In the genomic region with DNA sequence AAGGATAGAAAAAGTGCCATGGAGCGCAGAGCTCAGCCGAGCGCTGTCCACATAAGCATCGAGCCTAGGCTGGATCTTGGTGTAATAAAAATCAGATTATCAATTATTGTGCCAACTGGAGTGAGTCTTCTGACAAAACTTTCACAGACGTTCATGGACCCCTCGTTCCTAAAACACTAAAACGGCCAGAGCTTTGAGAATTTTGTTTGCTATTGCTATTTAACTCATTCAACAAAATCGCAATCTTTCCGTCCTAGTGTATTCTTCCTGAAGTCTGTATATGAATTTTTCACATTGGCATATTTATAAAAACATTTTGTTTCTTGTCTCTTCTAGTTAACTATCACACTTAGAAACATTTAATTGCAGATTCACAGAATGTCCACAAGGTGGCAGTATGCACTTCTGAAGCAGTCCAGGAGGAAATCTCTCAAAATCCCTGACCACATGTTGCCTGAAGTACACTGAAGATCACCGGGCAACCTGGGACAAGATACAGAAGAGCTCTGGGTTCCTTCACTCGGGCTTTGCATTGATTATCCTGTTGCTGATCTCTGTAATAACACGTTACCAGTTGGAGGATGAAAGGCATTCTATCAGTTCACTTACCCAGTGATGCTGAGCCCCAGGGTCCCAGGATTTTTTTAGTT, we compare ENCODE assay signal across 8 mouse cellular contexts. TPM values are rescaled to one million over a fixed set of nuclear protein-coding genes. Genes with fewer than 3 reads are reported as not detected.
A peak's percentile ranks its signal among the peaks of the same experiment; 100 is the strongest.
DNase-seq lines count a peak whose midpoint lies in the region; ATAC-seq and TF ChIP-seq lines count a peak whose summit lies in the region.
"Had no signal": no experiment of that assay in that cellular context is flagged by ENCODE, and none has a peak within 500 bp of the region (broad histone marks: within the 10 kb centered on the region; RNA-seq: fewer than 3 reads in every experiment).

No protein-coding gene starts in this region.

- no peak for TF ChIP-seq POLR2A in liver, adult 2 months (IDR thresholded peaks at IDR 0.05; ENCODE audit: extremely low read depth, insufficient read depth, low read length)
- TF ChIP-seq POLR2A in thymus, adult 2 months (IDR thresholded peaks at IDR 0.05; ENCODE audit: control insufficient read depth, extremely low read depth, insufficient read depth, low read length, poor library complexity): no peak

- H3K4me1 ChIP-seq in liver, adult 2 months (ENCODE audit: control insufficient read depth, insufficient read depth, low read length): no peaks in the 10 kb centered on the region
- H3K4me1 ChIP-seq in liver, embryonic 12.5 days: no peaks in the 10 kb centered on the region
- no peaks in the 10 kb centered on the region for H3K4me1 ChIP-seq in kidney, embryonic 16.5 days (ENCODE audit: insufficient read depth, low read length)
- H3K4me1 ChIP-seq in midbrain, embryonic 14.5 days (ENCODE audit: control insufficient read depth, insufficient read depth, low read length): no peaks in the 10 kb centered on the region
- H3K4me1 ChIP-seq in thymus, adult 2 months (replicated peaks; ENCODE audit: control insufficient read depth, insufficient read depth, low read length): no peaks in the 10 kb centered on the region

- H3K4me3 ChIP-seq in liver, adult 2 months (ENCODE audit: insufficient read depth, low read depth, low read length): no peak overlapping the region
- H3K4me3 ChIP-seq in liver, embryonic 12.5 days: no peak overlapping the region
- no peak overlapping the region for H3K4me3 ChIP-seq in kidney, embryonic 16.5 days (ENCODE audit: low read length)
- no peak overlapping the region for H3K4me3 ChIP-seq in midbrain, embryonic 14.5 days (replicated peaks; ENCODE audit: low read depth, low read length)
- H3K4me3 ChIP-seq in thymus, adult 2 months (ENCODE audit: control insufficient read depth, insufficient read depth, low read length): no peak overlapping the region

- H3K27me3 ChIP-seq in liver, adult 2 months (ENCODE audit: control insufficient read depth, insufficient read depth, low read length): no peaks in the 10 kb centered on the region
- no peaks in the 10 kb centered on the region for H3K27me3 ChIP-seq in liver, embryonic 12.5 days (replicated peaks)
- H3K27me3 ChIP-seq in kidney, embryonic 16.5 days (ENCODE audit: insufficient read depth, low read length): no peaks in the 10 kb centered on the region
- H3K27me3 ChIP-seq in midbrain, embryonic 14.5 days (ENCODE audit: control insufficient read depth, insufficient read depth, low read length): no peaks in the 10 kb centered on the region
- H3K27me3 ChIP-seq in thymus, adult 2 months (ENCODE audit: control insufficient read depth, insufficient read depth, low read length): no peaks in the 10 kb centered on the region

- no peak overlapping the region for H3K4me2 ChIP-seq in liver, embryonic 12.5 days
- no peak overlapping the region for H3K4me2 ChIP-seq in kidney, embryonic 16.5 days (replicated peaks; ENCODE audit: low read depth, low read length)
- H3K4me2 ChIP-seq in midbrain, embryonic 14.5 days (ENCODE audit: low read length): no peak overlapping the region

- peak; percentile 56 for DNase-seq in liver, adult 2 months (ENCODE audit: extremely low read depth, low read depth, low spot score)
- peak; percentile 66 for DNase-seq in adipocyte (ENCODE audit: low spot score)
- peak; percentile 86 for DNase-seq in midbrain, embryonic 14.5 days
- no peak for DNase-seq in thymus, adult 2 months

- WGBS in liver, adult 2 months: 33% methylated on average over 12 of the region's 12 CpGs
- 28% methylated on average over 12 of the region's 12 CpGs for WGBS in liver, embryonic 12.5 days (ENCODE audit: insufficient replicate concordance)
- WGBS in kidney, embryonic 16.5 days: 28% methylated on average over 12 of the region's 12 CpGs
- 26% methylated on average over 12 of the region's 12 CpGs for WGBS in midbrain, embryonic 14.5 days
- WGBS in thymus, adult 2 months: 41% methylated on average over 12 of the region's 12 CpGs

- no peak overlapping the region for H3K9ac ChIP-seq in liver, adult 2 months (ENCODE audit: low read depth, low read length)
- no peak overlapping the region for H3K9ac ChIP-seq in liver, embryonic 12.5 days
- no peak overlapping the region for H3K9ac ChIP-seq in kidney, embryonic 16.5 days (replicated peaks; ENCODE audit: low read length)
- no peak overlapping the region for H3K9ac ChIP-seq in midbrain, embryonic 14.5 days (replicated peaks; ENCODE audit: low read length)

- no peaks in the 10 kb centered on the region for H3K9me3 ChIP-seq in liver, embryonic 12.5 days (replicated peaks)
- no peaks in the 10 kb centered on the region for H3K9me3 ChIP-seq in kidney, embryonic 16.5 days (ENCODE audit: low read length)
- H3K9me3 ChIP-seq in midbrain, embryonic 14.5 days (ENCODE audit: control insufficient read depth, low read length): no peaks in the 10 kb centered on the region

- peak; percentile 55 for TF ChIP-seq CTCF in liver, adult 2 months (IDR thresholded peaks at IDR 0.05; ENCODE audit: low read depth, low read length)
- no peak for TF ChIP-seq CTCF in thymus, adult 2 months (IDR thresholded peaks at IDR 0.05; ENCODE audit: borderline replicate concordance, control insufficient read depth, extremely low read depth, insufficient read depth, low read length, poor library complexity)

- no peaks in the 10 kb centered on the region for H3K79me2 ChIP-seq in liver, adult 2 months (ENCODE audit: control insufficient read depth, insufficient read depth, low read length)

- ATAC-seq in liver, embryonic 12.5 days: no peak
- ATAC-seq in erythroid progenitor cell, adult 5-6 weeks (replicated peaks; ENCODE audit: low FRiP score, poor library complexity, severe bottlenecking): peak; percentile 59; the same call in 1 of the 2 replicates
- peak; percentile 46; the same call in 1 of the 2 replicates for ATAC-seq in kidney, embryonic 16.5 days (ENCODE audit: low FRiP score, low TSS enrichment)
- no peak for ATAC-seq in midbrain, embryonic 14.5 days (ENCODE audit: low FRiP score, low TSS enrichment)

- no peak overlapping the region for H3K27ac ChIP-seq in liver, adult 2 months (replicated peaks; ENCODE audit: insufficient read depth, low read depth, low read length)
- no peak overlapping the region for H3K27ac ChIP-seq in liver, embryonic 12.5 days
- H3K27ac ChIP-seq in kidney, embryonic 16.5 days (ENCODE audit: low read length): no peak overlapping the region
- H3K27ac ChIP-seq in midbrain, embryonic 14.5 days (replicated peaks; ENCODE audit: low read depth, low read length): no peak overlapping the region
- no peak overlapping the region for H3K27ac ChIP-seq in thymus, adult 2 months (ENCODE audit: control insufficient read depth, insufficient read depth, low read length)

- no peaks in the 10 kb centered on the region for H3K36me3 ChIP-seq in liver, adult 2 months (ENCODE audit: control insufficient read depth, insufficient read depth, low read length)
- H3K36me3 ChIP-seq in liver, embryonic 12.5 days: no peaks in the 10 kb centered on the region
- no peaks in the 10 kb centered on the region for H3K36me3 ChIP-seq in kidney, embryonic 16.5 days (ENCODE audit: insufficient read depth, low read length)
- H3K36me3 ChIP-seq in midbrain, embryonic 14.5 days (ENCODE audit: control insufficient read depth, insufficient read depth, low read length): no peaks in the 10 kb centered on the region
- H3K36me3 ChIP-seq in thymus, adult 2 months (ENCODE audit: control insufficient read depth, insufficient read depth, low read length): no peaks in the 10 kb centered on the region

RNA-seq across cellular contexts. Expression of a gene that starts 1.1 kb away (rescaled TPM):
- not detected in 2 replicates for total RNA-seq in liver, adult 2 months (2014; rRNA removed)
- not detected in 2 replicates for polyA plus RNA-seq in liver, adult 2 months (2012; rRNA removed)
- not detected in 2 replicates for polyA plus RNA-seq in liver, embryonic 12.5 days (2016; fragmentation: Nextera tagmentation; extraction: Ambion mirVana)
- not detected in 2 replicates for total RNA-seq in erythroid progenitor cell, adult 5-6 weeks (2015; ENCODE audit: low replicate concordance)
- total RNA-seq in erythroid progenitor cell, adult 5-6 weeks (2017; ENCODE audit: low replicate concordance): not detected in 2 replicates
- not detected in 2 replicates for polyA plus RNA-seq in kidney, embryonic 16.5 days (2015; fragmentation: Nextera tagmentation; extraction: Ambion mirVana)
- polyA plus RNA-seq in midbrain, embryonic 14.5 days (2014; fragmentation: Nextera tagmentation; extraction: Ambion mirVana): not detected in 2 replicates
- polyA plus RNA-seq in thymus, adult 2 months (2012; rRNA removed): not detected in 2 replicates
- total RNA-seq: layer of hippocampus, adult 8-10 months had no signal

Comparison
In these comparisons a context has a peak if more than half of its experiments do, and no peak if none do; other contexts are left out.
1. ATAC-seq: peak in erythroid progenitor cell, adult 5-6 weeks (single experiment) and kidney, embryonic 16.5 days (single experiment); none in liver, embryonic 12.5 days (single experiment) and midbrain, embryonic 14.5 days (single experiment).